Mouse (Mus musculus) kidney, adult 9 months (tissue): ENCODE data around the gene Syncrip.

Experiments used
- DNase-seq: peaks from one replicate; pipeline ENCODE4 v3.0.0; 2022

Syncrip gene

GRCm38 (mm10) chr9:88482230-88482828 is at the start of gene Syncrip:
Syncrip (minus strand) TSS chr9:88482574.
- DNase-seq = peak; percentile 94

GRCm38 (mm10) chr9:88529979-88530580 is 47.7 kb upstream of the Syncrip start:
- no peak for DNase-seq

GRCm38 (mm10) chr9:88529571-88529970 is 47.2 kb upstream of the Syncrip start:
- DNase-seq = no peak

GRCm38 (mm10) chr9:88528736-88529135 is 46.4 kb upstream of the Syncrip start:
- no peak for DNase-seq

- no peak for DNase-seq
These were observed 45.6 kb upstream of the Syncrip start for GRCm38 (mm10) chr9:88527956-88528355.

GRCm38 (mm10) chr9:88525341-88525740 is 43.0 kb upstream of the Syncrip start:
- no peak for DNase-seq

- no peak for DNase-seq
These were observed 42.4 kb upstream of the Syncrip start for GRCm38 (mm10) chr9:88524796-88525195.

GRCm38 (mm10) chr9:88524367-88524766 is 42.0 kb upstream of the Syncrip start:
- no peak for DNase-seq

GRCm38 (mm10) chr9:88523335-88523668 is 40.9 kb upstream of the Syncrip start:
- DNase-seq = no peak

- peak; percentile 97 for DNase-seq
These were observed 40.4 kb upstream of the Syncrip start for GRCm38 (mm10) chr9:88522569-88523334.

GRCm38 (mm10) chr9:88521961-88522568 is 39.7 kb upstream of the Syncrip start:
- peak; percentile 4 for DNase-seq

GRCm38 (mm10) chr9:88520849-88521483 is 38.6 kb upstream of the Syncrip start:
- DNase-seq = no peak

GRCm38 (mm10) chr9:88520122-88520848 is 37.9 kb upstream of the Syncrip start:
- no peak for DNase-seq

- no peak for DNase-seq
These were observed 37.2 kb upstream of the Syncrip start for GRCm38 (mm10) chr9:88519390-88520121.

- no peak for DNase-seq
These were observed 34.1 kb upstream of the Syncrip start for GRCm38 (mm10) chr9:88516361-88516995.

GRCm38 (mm10) chr9:88515546-88515945 is 33.2 kb upstream of the Syncrip start:
- no peak for DNase-seq

GRCm38 (mm10) chr9:88501846-88502245 is 19.5 kb upstream of the Syncrip start:
- no peak for DNase-seq

- no peak for DNase-seq
These were observed 17.7 kb upstream of the Syncrip start for GRCm38 (mm10) chr9:88500112-88500511.

GRCm38 (mm10) chr9:88492522-88492921 is 10.1 kb upstream of the Syncrip start:
- no peak for DNase-seq

- no peak for DNase-seq
These were observed 2.2 kb upstream of the Syncrip start for GRCm38 (mm10) chr9:88484531-88484930.

GRCm38 (mm10) chr9:88482829-88483396 is 539 bp upstream of the Syncrip start:
- no peak for DNase-seq
